Mouse (Mus musculus) layer of hippocampus, adult 9-10 months (tissue): ENCODE measurements around the gene Xpnpep3.
"Not testable (repeated sequence)": the region's sequence is repeated elsewhere in the genome, so short reads cannot be mapped to it uniquely, and the experiment has no call there.

Experiments
- DNase-seq: peaks from one replicate; pipeline ENCODE4 v3.0.0; 2022; ENCODE audit warnings: low spot score

Gene Xpnpep3

DNA sequence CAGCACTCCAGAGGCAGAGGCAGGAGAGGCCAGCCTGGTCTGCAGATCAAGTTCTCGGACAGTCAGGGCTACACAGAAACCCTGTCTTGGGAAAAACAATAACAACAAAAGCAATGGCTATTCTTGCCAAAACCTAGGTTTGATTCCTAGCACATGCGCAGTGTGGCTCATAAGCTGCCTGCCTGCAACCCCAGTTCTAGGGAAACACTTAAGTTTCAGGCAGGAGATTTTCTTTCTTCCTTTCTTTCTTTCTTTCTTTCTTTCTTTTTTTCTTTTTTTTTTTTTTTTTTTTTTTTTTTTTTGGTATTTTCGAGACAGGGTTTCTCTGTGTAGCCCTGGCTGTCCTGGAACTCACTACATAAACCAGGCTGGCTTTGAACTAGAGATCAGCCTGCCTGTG lies 80.3 kb downstream of the Xpnpep3 start:
- DNase-seq, result not testable (repeated sequence)

DNA sequence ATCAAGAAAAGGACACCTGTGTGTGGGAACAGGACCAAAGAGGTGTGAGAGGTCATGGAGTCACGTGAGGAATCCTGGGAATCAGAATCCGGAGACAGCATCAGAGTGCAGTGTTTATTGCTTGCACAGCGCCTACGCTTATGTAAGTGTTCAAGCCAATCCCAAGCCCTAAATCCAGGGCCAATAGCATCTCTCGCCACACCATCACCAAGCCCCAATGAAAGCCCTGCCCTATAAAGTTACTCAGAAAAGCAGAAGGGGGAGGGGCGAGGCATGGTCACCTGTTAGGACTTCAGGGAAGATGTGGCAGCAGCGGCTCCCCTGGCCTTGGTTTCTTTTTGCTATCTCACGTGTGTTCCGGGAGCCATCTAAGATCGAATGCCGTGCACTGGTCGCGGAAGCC lies 81.0 kb downstream of the Xpnpep3 start:
- no peak for DNase-seq

DNA sequence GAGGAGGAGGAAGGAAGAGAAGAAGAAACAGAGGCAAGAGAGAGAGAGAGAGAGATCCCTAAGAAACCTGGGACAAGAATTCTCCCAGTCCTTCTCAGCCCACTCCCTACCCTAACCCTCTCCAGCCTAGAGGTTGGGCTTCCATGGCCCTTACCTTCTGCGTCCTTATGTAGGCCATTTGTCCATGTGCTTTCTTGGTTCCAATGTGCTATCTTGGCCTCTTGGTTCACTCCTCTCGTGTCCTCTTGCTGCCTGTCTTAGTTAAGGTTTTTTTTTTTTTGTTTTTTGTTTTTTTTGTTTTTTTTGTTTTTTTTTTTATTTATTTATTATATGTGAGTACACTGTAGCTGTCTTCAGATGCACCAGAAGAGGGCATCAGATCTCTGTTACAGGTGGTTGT lies 83.0 kb downstream of the Xpnpep3 start:
- no peak for DNase-seq

DNA sequence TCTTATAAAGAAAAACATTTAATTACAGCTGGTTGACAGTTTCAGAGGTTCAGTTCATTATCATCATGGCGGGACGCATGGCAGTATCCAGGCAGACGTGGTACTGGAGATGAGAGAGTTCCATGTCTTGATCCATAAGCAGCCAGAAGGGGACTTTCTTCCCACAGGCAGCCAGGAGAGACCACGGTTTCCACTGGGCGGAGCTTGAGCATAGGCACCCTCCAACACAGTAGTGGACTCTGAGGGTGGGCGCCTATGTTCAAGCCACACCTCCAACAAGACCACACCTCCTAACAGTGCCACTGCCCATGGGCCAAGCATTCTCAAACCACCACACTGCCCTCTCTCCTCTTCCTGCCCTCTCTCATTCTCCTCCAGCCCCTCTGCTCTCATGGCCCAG lies 83.8 kb downstream of the Xpnpep3 start:
- DNase-seq, result no peak

DNA sequence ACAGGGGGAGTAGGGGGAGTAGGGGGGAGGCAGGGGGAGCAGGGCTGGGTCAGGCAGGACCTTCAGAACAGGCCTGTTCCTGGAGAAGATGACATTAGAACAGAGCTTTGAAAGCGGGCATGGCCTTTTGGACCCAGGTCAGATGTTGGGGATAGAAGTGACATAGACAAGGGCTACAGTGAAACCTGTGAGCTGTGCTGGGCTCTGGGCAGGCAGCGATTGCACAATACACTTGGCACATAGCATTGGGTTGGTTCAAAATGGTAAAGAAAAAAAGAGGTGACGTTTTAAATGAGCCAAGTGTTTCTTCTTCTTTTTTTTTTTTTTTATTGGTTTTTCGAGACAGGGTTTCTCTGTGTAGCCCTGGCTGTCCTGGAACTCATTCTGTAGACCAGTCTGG lies 85.5 kb downstream of the Xpnpep3 start:
- DNase-seq, result no peak

DNA sequence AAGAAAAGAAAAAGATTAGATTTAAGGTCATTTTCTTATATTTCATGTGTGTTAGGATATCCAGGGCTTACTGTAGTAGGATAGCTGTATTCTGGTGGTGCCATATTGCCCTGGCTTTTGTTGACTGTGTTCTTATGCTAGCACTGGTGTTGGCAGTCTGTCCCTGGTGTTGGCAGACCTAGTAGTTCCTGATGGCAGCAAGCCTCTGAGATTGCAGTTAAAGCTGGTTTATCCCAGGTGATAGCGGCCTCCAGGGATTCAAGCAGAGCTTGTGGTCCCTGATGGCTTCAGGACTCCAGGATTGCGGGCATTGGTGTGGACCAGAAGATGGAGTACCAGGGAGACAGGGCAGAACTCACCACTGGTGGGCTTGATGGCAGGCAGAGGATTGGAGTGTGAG lies 103.5 kb downstream of the Xpnpep3 start:
- DNase-seq, result no peak

DNA sequence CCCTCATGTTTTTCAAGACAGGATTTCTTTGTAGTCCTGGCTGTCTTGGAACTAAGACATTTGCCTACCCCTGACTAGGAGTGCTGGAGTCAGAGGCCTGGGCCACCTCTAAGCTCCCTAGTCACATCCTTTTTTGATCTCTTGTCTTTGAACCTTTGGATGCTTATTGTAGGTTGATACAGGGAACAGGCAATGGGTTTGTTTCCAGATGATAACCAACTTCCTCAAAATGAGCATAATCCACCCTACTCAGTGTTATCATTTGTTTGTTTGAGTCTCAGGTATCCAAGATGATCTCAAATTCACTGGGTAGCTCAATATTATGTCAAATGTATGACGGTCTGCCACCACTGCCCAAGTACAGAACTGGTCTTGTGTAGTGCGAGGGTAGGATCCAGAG lies 104.1 kb downstream of the Xpnpep3 start:
- DNase-seq, result no peak
